Mouse (Mus musculus) thymus, adult 2 months (tissue): Measurements from ENCODE around the gene Coro1b. TPM values are rescaled to one million over a fixed set of nuclear protein-coding genes. Genes with fewer than 3 reads are reported as not detected.

ENCODE experiments used
- DNase-seq: peaks from one replicate; pipeline ENCODE4 v3.0.0; 2021
- H3K27ac ChIP-seq: fragments of 200-500 bp; 2 replicates; pipeline ENCODE4 v1.5.1; 2012; ENCODE audit warnings: low read length, control low read depth; ENCODE audit not compliant: control insufficient read depth, insufficient read depth
- H3K27me3 ChIP-seq: fragments of 200-500 bp; 2 replicates; pipeline ENCODE4 v1.6.1; 2012; ENCODE audit warnings: mild to moderate bottlenecking, low read length, moderate library complexity, mixed read lengths; ENCODE audit not compliant: control insufficient read depth, insufficient read depth
- H3K36me3 ChIP-seq: fragments of 200-500 bp; 2 replicates; pipeline ENCODE4 v1.6.1; 2012; ENCODE audit warnings: mild to moderate bottlenecking, low read length, moderate library complexity; ENCODE audit not compliant: control insufficient read depth, insufficient read depth
- H3K4me1 ChIP-seq: fragments of 200-500 bp; replicated peaks from 2 replicates; pipeline ENCODE4 v1.6.1; 2012; ENCODE audit warnings: low read length; ENCODE audit not compliant: control insufficient read depth, insufficient read depth
- H3K4me3 ChIP-seq: fragments of 200-500 bp; 2 replicates; pipeline ENCODE4 v1.5.1; 2012; ENCODE audit warnings: mild to moderate bottlenecking, low read length, control low read depth, moderate library complexity; ENCODE audit not compliant: control insufficient read depth, insufficient read depth
- CTCF ChIP-seq: fragments of 200-500 bp; IDR thresholded peaks from 2 replicates; pipeline ENCODE4 v1.5.1; 2012; ENCODE audit warnings: mild to moderate bottlenecking, control low read depth, low read length, moderate library complexity, borderline replicate concordance; ENCODE audit not compliant: control insufficient read depth, poor library complexity, insufficient read depth; ENCODE audit errors: extremely low read depth
- POLR2A ChIP-seq: fragments of 200-500 bp; IDR thresholded peaks from 2 replicates; pipeline ENCODE4 v1.6.1; 2012; ENCODE audit warnings: mild to moderate bottlenecking, low read length, control low read depth, moderate library complexity; ENCODE audit not compliant: control insufficient read depth, poor library complexity, insufficient read depth; ENCODE audit errors: extremely low read depth
- WGBS: fragments of 180-500 bp; shearing (Covaris S2); methylation state at CpG from one replicate; pipeline ENCODE4 v1.1.7; 2018; 5-methylcytosine and 5-hydroxymethylcytosine counted together
- polyA plus RNA-seq: library from polyadenylated mRNA; depleted of rRNA; stranded (reverse); fragments of >200 nt; gene quantifications from 2 replicates; pipeline ENCODE4 v1.2.3, GENCODE M21; 2012

Gene Coro1b
- polyA plus RNA-seq, 1 experiment = 508 TPM

GRCm38 (mm10) chr19:4150567-4151487, 2.4 kb downstream of the Coro1b start:
- no peak for TF ChIP-seq POLR2A
- no peak for TF ChIP-seq CTCF
- H3K4me3 ChIP-seq = no peak overlapping the region
- no peak for DNase-seq
- H3K4me1 ChIP-seq = peaks cover 50% of the 10 kb centered on the region
- H3K36me3 ChIP-seq = peaks cover 11% of the 10 kb centered on the region; the same call in 1 of the 2 replicates
- H3K27ac ChIP-seq = no peak overlapping the region
- WGBS = 94% methylated on average over 22 of the region's 22 CpGs
- no peaks in the 10 kb centered on the region for H3K27me3 ChIP-seq

GRCm38 (mm10) chr19:4151488-4151860, 3.1 kb downstream of the Coro1b start:
- Histone ChIP-seq H3K27ac (no peak overlapping the region), H3K36me3 (peaks cover 14% of the 10 kb centered on the region), H3K4me3 (no peak overlapping the region), H3K4me1 (peaks cover 55% of the 10 kb centered on the region), H3K27me3 (no peaks in the 10 kb centered on the region)
- no peak for DNase-seq
- 96% methylated on average over 5 of the region's 5 CpGs for WGBS
- TF ChIP-seq CTCF (no peak), POLR2A (no peak)

- H3K27ac ChIP-seq = no peak overlapping the region
- H3K36me3 ChIP-seq = peaks cover 18% of the 10 kb centered on the region
- peaks cover 55% of the 10 kb centered on the region for H3K4me1 ChIP-seq
- 96% methylated on average over 5 of the region's 5 CpGs for WGBS
- H3K27me3 ChIP-seq = no peaks in the 10 kb centered on the region
- no peak overlapping the region for H3K4me3 ChIP-seq
- DNase-seq = no peak
- TF ChIP-seq POLR2A (no peak), CTCF (no peak)
Measured at GRCm38 (mm10) chr19:4151898-4152297, 3.5 kb downstream of the Coro1b start.

GRCm38 (mm10) chr19:4152445-4153231, 4.2 kb downstream of the Coro1b start:
- no peak overlapping the region for H3K27ac ChIP-seq
- no peak overlapping the region for H3K4me3 ChIP-seq
- no peak for DNase-seq
- 96% methylated on average over 8 of the region's 8 CpGs for WGBS
- no peaks in the 10 kb centered on the region for H3K27me3 ChIP-seq
- H3K36me3 ChIP-seq = peaks cover 18% of the 10 kb centered on the region
- no peak for TF ChIP-seq POLR2A
- no peak for TF ChIP-seq CTCF
- H3K4me1 ChIP-seq = peaks cover 52% of the 10 kb centered on the region

- peaks cover 49% of the 10 kb centered on the region for H3K4me1 ChIP-seq
- WGBS = 97% methylated on average over 11 of the region's 11 CpGs
- TF ChIP-seq CTCF = no peak
- no peak for TF ChIP-seq POLR2A
Measured at GRCm38 (mm10) chr19:4153232-4153654, 4.8 kb downstream of the Coro1b start, which contains the start of gene Ptprcap. Gene Ptprcap (plus strand): TSS chr19:4153604.

GRCm38 (mm10) chr19:4154437-4155222, 6.2 kb downstream of the Coro1b start:
- no peaks in the 10 kb centered on the region for H3K27me3 ChIP-seq
- peak overlapping the region; percentile 97 for H3K27ac ChIP-seq
- H3K36me3 ChIP-seq = peaks cover 18% of the 10 kb centered on the region
- H3K4me3 ChIP-seq = peak overlapping the region; percentile 80
- H3K4me1 ChIP-seq = peaks cover 41% of the 10 kb centered on the region
- DNase-seq = peak; percentile 85
- 2% methylated on average over 13 of the region's 13 CpGs for WGBS
- TF ChIP-seq CTCF = no peak
- peak; percentile 82 for TF ChIP-seq POLR2A

More at GRCm38 (mm10) chr19:4153232-4153654, 4.8 kb downstream of the Coro1b start, which contains the start of gene Ptprcap:
- H3K36me3 ChIP-seq = peaks cover 18% of the 10 kb centered on the region
- H3K4me3 ChIP-seq = peak within 1 kb of the TSS; percentile 80
- no peak for DNase-seq
- H3K27ac ChIP-seq = peak within 1 kb of the TSS; percentile 97
- no peaks in the 10 kb centered on the region for H3K27me3 ChIP-seq
